Mouse (Mus musculus) adrenal gland, postnatal 36 days (tissue): Measurements from ENCODE around the gene Zfp574. TPM values are rescaled to one million over a fixed set of nuclear protein-coding genes. Genes with fewer than 3 reads are reported as not detected.
A peak's percentile ranks its signal among the peaks of the same experiment; 100 is the strongest.

Experiments
- DNase-seq, 2 experiments: peaks; one replicate each; pipeline ENCODE4 v3.0.0; 2021; ENCODE audit warnings: mixed read lengths in 1 of 2
- total RNA-seq, 2 experiments: library from RNA; stranded (reverse); gene quantifications; 2 replicates each; pipeline ENCODE4 v1.2.3; 2021

Gene Zfp574
- total RNA-seq, 2 experiments from 2014 or later, result 20.6 to 20.9 TPM

GRCm38 (mm10) chr7:25072716-25073390 lies 486 bp downstream of the Zfp574 start:
- peak; percentile 37 to 61 for DNase-seq

- no peak for DNase-seq
Observed at GRCm38 (mm10) chr7:25073924-25074323, 1.6 kb downstream of the Zfp574 start.

DNA sequence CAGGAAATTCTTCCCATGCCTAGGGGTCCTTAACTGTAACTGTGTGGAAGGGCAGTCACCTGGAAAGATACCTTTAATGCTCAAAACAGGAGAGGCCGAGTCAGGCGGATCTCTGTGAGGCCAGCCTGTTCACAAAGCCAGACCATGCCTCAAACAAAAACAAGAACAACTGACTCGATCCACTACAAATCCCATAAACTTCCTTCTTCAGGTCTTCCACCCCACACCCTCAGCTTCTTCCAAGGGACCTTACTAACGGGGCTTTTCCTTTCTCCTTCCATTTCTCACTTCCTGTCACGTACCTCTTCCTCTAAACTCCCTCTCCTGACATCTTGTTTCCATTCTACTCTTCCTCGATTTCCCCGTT lies 3.9 kb downstream of the Zfp574 start:
- DNase-seq, result no peak

GRCm38 (mm10) chr7:25076663-25077413 lies 4.5 kb downstream of the Zfp574 start:
- DNase-seq, result peak; percentile 97

DNA sequence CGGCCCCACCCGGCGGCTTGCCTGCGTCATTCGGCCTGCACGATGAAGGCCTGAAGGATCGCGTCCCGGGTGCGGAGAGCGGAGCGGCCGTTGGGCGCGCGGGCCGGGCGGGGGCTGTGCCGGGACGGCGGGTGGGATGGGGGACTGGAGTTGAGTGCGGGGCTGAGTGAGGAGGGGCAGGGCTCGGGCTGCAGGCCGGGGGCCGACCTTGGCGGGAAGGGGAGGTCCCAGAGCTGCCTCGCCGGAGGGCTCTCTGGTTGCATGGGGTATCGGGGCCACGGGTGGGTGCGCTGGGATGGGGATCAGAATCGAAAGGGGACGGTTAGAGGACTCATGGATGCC lies 5.0 kb downstream of the Zfp574 start:
- no peak for DNase-seq

DNA sequence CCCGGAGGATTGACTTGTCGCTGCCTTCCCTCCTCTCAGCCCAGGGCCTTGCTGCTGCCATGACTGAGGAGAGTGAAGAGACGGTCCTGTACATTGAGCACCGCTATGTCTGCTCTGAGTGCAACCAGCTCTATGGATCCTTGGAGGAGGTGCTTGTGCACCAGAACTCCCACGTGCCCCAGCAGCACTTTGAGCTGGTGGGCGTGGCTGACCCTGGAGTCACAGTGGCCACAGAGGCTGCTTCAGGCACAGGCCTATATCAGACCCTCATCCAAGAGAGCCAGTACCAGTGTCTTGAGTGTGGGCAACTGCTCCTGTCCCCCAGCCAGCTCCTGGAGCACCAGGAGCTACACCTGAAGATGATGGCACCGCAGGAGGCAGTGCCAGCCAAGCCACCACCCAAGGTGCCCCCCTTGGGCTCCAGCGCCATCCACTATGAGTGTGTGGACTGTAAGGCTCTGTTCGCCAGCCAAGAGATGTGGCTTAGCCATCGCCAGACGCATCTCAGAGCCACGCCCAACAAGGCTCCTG lies 7.2 kb downstream of the Zfp574 start:
- peak in 1 of 2 experiments; percentile 40 for DNase-seq

DNA sequence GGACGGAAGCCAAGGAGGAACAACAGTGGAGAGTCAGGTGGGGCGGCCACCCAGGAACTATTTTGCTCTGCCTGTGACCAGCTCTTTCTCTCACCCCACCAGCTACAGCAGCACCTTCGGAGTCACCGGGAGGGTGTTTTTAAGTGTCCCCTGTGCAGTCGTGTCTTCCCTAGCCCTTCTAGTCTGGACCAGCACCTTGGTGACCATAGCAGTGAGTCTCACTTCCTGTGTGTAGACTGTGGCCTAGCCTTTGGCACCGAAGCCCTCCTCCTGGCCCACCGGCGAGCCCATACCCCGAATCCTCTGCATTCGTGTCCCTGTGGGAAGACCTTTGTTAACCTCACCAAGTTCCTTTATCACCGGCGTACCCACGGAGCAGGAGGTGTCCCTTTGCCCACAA lies 8.1 kb downstream of the Zfp574 start:
- DNase-seq, result no peak

DNA sequence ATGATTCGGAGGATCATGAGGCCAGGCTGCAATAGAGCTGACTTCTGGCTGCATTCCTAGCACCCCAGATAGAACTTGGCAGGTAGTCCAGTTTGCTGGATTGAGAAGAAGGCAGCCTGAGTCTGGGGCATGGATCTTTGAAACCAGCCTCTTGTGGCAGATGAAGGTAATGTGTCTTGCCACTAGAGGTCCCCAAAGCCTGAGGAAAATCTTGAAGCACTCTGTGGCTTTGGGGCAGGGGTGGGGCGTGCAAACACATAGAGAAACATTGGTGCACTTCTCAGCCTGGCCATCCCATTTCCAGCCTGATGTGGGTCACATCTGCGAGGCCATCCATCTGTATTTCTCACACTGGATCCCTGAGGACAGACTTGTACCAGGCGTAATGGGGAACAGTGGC lies 10.1 kb downstream of the Zfp574 start:
- peak; percentile 46 to 67 for DNase-seq

DNA sequence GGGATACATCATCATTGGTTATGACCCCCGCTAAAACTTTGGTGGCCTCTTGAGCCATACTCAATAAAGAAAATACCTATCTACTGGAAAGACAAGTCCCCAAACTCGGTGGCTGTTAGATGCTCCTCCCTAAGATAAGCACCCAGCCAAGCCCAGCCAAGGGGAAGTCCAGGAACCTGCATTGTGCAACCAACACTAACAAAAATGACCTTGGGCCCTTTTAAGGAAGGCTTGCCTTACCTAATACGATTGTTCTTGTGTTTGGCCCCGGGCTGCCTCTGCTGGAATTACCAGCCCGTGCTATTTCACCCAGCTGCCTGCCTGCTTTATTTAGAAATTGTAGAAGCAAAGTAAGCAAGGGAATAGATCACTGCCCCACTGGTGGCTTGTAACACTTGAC lies 12.3 kb downstream of the Zfp574 start:
- DNase-seq, result peak in 1 of 2 experiments; percentile 30

GRCm38 (mm10) chr7:25086656-25087055 lies 14.3 kb downstream of the Zfp574 start:
- DNase-seq, result no peak

DNA sequence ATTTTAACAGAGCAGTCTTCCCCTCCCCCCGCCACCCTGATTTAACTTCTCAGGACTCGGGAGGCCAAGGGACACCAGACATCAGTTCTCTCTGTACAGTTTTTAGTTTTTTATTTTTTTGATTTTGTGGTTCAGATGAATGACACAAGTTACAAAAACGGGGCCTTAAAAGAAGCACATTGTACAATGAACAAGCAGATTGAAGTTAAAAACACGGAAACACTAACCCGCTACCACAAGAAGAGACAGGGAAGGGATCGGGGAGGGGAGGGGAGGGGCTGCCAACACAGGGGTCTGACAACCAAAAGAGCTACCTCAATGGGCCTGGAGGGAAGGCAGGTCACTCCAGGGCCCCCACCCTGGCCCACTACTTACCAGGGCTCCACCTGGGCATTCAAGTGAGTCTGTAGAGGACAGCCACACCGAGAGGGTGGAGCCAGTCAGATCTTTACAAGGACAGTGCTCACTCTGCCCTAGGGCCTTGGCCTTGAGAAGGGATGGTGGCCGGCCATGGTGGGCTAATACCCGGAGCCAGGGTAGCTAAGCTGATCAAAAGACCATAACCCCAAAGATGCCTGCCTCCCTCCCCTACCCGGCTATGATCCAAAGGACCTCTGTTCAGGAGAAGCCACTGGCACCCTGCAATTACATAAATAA lies 15.0 kb downstream of the Zfp574 start:
- peak; percentile 34 to 57 for DNase-seq

GRCm38 (mm10) chr7:25087972-25088371 lies 15.6 kb downstream of the Zfp574 start:
- DNase-seq, result no peak

GRCm38 (mm10) chr7:25088531-25088930 lies 16.2 kb downstream of the Zfp574 start:
- DNase-seq, result no peak

GRCm38 (mm10) chr7:25088968-25089367 lies 16.6 kb downstream of the Zfp574 start:
- DNase-seq, result no peak

DNA sequence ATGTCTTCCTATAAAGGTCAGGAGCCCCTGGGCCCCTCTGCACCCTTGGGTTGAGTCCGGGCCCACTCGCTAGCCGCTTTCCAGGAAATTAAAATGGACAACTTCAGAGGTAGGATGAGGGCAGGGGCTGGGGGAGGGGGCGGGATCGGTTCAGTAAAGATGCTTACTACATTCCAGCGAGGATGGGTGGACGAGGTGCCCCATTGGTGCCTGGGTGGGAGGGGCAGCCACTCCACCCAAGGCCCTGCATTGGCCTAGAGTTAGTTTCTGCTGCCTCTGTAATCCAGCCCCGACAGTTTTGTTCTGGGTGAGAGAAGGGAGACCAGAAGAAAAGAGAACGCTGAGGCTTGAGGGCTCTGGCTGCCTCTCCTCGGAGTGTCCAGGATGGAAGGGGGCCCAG lies 17.5 kb downstream of the Zfp574 start:
- no peak for DNase-seq

DNA sequence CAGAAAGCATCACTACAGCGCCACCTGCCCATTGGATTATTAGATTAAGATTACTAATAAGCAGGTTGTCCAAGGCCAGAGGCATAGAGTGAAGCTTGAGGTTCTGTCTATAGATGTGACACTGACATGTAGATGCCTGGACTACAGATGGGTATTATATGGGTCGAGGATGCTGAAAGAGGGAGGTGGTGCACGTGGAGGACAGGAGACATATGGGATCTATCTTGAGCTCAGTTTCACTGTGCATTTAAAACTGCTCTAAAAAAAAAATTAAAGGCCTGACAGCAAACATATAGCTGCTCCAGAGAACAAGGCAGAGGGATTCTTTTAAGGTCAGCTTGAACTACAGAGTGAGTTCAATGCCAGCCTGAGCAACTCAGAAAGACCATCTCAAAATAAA lies 25.8 kb downstream of the Zfp574 start:
- DNase-seq, result no peak

GRCm38 (mm10) chr7:25099581-25099980 lies 27.2 kb downstream of the Zfp574 start:
- no peak for DNase-seq

DNA sequence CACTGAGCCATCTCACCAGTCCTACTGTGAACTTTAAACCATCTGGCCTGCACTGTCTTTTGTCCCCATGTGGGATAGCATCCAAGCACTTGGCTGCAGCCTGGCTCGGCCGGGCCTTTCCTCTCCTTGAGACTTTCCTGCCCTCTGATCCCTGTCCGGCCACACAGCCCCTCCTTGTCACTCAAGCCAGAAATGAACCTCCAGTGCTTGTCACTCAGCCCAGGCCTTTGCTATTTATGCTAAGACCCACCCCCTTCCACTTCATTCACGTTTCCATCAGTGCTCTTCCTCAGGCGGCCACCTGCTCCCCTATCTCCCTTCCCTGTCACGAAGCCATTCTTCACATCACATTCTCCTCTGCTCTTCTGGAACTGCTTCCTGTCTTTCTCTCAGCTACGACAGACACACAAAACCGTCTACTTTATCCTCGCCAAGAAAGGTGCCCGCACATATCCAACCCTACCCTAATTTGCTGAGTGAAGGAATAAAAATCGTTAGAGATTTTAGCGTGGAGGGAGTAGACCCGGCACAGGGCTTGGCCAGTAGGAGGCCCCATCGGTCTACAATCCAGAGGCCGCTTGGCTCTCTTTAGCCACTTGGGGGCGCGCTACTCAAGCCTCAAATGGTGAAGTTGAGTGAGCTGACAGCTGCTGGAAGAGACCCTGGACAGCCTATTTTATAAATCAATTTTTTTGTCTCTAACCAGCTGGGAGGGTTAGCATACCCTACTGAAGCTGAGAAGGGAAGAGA lies 33.2 kb downstream of the Zfp574 start:
- DNase-seq, result peak; percentile 80 to 82

DNA sequence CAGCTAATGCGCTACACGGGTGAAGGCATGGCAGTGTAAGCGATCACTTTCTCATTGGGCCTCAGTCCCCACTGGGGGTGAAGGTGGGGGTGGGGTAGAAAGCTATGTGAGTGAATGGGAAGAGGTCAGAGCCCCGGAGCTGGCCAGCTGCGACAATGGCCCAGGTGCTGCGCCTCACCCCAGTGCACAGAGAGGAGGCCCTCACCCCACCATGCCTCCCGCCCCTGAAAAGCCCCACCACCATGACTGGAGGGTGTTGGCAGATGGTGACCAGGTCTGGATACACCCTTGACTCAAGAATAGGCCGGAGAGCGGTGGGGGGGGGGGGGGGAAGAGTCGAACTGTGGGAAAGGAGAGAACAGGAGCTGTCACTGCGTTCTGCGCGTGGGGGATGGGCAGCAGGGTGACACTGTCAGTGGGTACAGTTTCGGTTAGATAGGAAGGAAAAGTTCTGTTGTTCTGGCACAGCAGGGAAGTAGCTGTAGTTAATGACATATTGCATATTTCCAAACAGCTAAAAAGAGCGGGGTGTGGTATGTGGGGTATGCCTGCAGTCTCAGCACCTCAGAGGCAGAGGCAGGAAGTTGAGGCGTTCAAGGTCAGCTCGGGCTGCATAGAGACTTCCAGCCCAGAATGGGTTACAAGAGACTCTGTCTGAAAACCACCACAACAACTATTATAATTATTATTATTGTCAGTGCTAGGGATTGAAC lies 34.6 kb downstream of the Zfp574 start:
- no peak for DNase-seq

- DNase-seq, result no peak
Observed at GRCm38 (mm10) chr7:25109355-25109754, 37.0 kb downstream of the Zfp574 start.

DNA sequence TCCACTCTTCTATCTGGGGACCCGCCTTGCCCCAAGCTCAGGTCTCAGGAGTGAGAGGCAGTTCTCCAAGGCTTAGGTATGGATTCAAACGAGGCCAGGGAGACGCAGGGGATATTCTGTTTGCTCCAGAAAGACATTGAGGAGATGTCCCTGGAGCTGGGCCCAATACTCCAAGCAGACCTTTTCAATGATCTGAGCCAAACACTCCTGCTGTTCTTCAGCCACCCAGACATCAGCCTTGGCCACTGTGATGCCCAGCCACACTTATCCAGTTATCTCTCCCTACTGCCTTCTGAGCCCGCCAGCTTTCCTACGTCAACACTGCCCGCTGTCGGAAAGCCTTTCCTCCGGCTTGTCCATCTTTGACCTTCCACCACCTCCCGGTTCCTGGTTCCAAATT lies 38.0 kb downstream of the Zfp574 start:
- no peak for DNase-seq
